14 mouse cellular contexts compared by ENCODE assay signal in the genomic region with DNA sequence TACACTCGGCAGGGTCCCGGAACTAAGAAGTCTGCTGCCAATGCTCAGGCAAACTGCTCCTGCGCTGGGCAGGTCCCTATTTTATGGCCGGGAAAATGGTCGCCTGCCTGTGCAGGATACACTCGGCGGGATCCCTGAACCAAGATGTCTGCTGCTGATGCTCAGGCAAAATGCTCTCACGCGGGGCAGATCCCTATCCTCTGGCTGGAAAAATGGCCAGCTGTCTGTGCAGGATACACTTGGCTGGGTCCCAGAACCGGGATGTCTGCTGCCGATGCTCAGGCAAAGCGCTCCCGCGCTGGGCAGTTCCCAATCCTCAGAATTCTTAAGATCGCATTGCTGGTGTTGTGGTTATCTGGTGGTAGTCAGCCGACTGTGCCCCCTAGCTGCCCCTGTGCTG. TPM values are rescaled to one million over a fixed set of nuclear protein-coding genes. Genes with fewer than 3 reads are reported as not detected.
DNase-seq lines count a peak whose midpoint lies in the region.
"Had no signal": no experiment of that assay in that cellular context is flagged by ENCODE, and none has a peak within 500 bp of the region (broad histone marks: within the 10 kb centered on the region; RNA-seq: fewer than 3 reads in every experiment).

No protein-coding gene starts in this region.

- peak overlapping the region; percentile 32 for H3K4me3 ChIP-seq in limb, embryonic 10.5 days
- H3K4me3 ChIP-seq: forebrain, embryonic 10.5 days; liver, embryonic 15.5 days had no signal

- intact Hi-C loops in gastrocnemius, postnatal 14 days (cut with DNase I; ENCODE audit: low total_unique reads): no loop called here
- intact Hi-C loops in left cerebral cortex, postnatal 4 days (cut with DNase I): no loop called here
- intact Hi-C loops in left cerebral cortex, postnatal 36 days (cut with DNase I): no loop called here

- DNase-seq in gastrocnemius, postnatal 10 days: peak; percentile 7
- no peak for DNase-seq in gastrocnemius, postnatal 14 days
- peak; percentile 50 for DNase-seq in left cerebral cortex, postnatal 4 days
- no peak for DNase-seq in left cerebral cortex, postnatal 36 days (ENCODE audit: low spot score in 2 of 2)
- peak; percentile 44 for DNase-seq in cerebellum, adult 11 months
- no peak for DNase-seq in limb, embryonic 10.5 days (ENCODE audit: low spot score)
- DNase-seq in right cerebral cortex, adult 18-20 months: no peak
- no peak for DNase-seq in retina, embryonic 14.5 days (ENCODE audit: low spot score)
- DNase-seq: B cell, adult 2 months had no signal

- 51% methylated on average over 16 of the region's 16 CpGs for WGBS in limb, embryonic 10.5 days

- no peaks in the 10 kb centered on the region for H3K27me3 ChIP-seq in limb, embryonic 10.5 days (ENCODE audit: low read depth, poor library complexity, severe bottlenecking)
- H3K27me3 ChIP-seq: liver, embryonic 15.5 days had no signal

- H3K36me3 ChIP-seq in limb, embryonic 10.5 days: no peaks in the 10 kb centered on the region
- H3K36me3 ChIP-seq: forebrain, embryonic 10.5 days; liver, embryonic 15.5 days had no signal

- no peaks in the 10 kb centered on the region for H3K9me3 ChIP-seq in limb, embryonic 10.5 days (replicated peaks)
- H3K9me3 ChIP-seq: liver, embryonic 15.5 days had no signal

- H3K27ac ChIP-seq in limb, embryonic 10.5 days: no peak overlapping the region
- H3K27ac ChIP-seq: forebrain, embryonic 10.5 days; liver, embryonic 15.5 days had no signal

- H3K4me1 ChIP-seq in limb, embryonic 10.5 days: no peaks in the 10 kb centered on the region
- H3K4me1 ChIP-seq: forebrain, embryonic 10.5 days; liver, embryonic 15.5 days had no signal

RNA-seq across cellular contexts. Expression of a gene that starts 13.7 kb away (rescaled TPM):
- not detected for total RNA-seq in gastrocnemius, postnatal 10 days (2021)
- not detected for total RNA-seq in gastrocnemius, postnatal 14 days (2021)
- not detected for total RNA-seq in left cerebral cortex, postnatal 4 days (2021)
- not detected for total RNA-seq in left cerebral cortex, postnatal 36 days (2021)
- polyA plus RNA-seq in limb, embryonic 10.5 days (2016; fragmentation: Nextera tagmentation; extraction: Ambion mirVana): not detected in 2 replicates
- total RNA-seq: hematopoietic stem cell, adult 5-6 weeks; layer of hippocampus, adult 18-20 months had no signal
- polyA plus RNA-seq: forebrain, embryonic 10.5 days; liver, embryonic 15.5 days; stomach, embryonic 14.5 days had no signal

RNA-seq across cellular contexts. Expression of a gene that starts 37.1 kb away (rescaled TPM):
- 1 to 10 TPM; 3.5 to 5.7 TPM for total RNA-seq in gastrocnemius, postnatal 10 days (2021)
- 1 to 10 TPM; 3.3 to 5.6 TPM for total RNA-seq in gastrocnemius, postnatal 14 days (2021)
- total RNA-seq in left cerebral cortex, postnatal 4 days (2021): 1 to 10 TPM; 6.0 TPM
- total RNA-seq in left cerebral cortex, postnatal 36 days (2021): 1 to 10 TPM; 3.6 to 3.9 TPM
- polyA plus RNA-seq in limb, embryonic 10.5 days (2016; fragmentation: Nextera tagmentation; extraction: Ambion mirVana): 2.9 and 4.1 TPM in 2 replicates

Comparison
In these comparisons a context has a peak if more than half of its experiments do, and no peak if none do; other contexts are left out.
1. DNase-seq: peak in gastrocnemius, postnatal 10 days (single experiment), left cerebral cortex, postnatal 4 days (single experiment) and cerebellum, adult 11 months (single experiment); none in gastrocnemius, postnatal 14 days (single experiment), left cerebral cortex, postnatal 36 days (0 of 2), limb, embryonic 10.5 days (single experiment), right cerebral cortex, adult 18-20 months (single experiment) and retina, embryonic 14.5 days (single experiment).